Comparison of ENCODE assay signal across 12 mouse cellular contexts in genomic region chr3:88593893-88594580, GRCm38 (mm10). TPM values are rescaled to one million over a fixed set of nuclear protein-coding genes. Genes with fewer than 3 reads are reported as not detected.
A peak's percentile ranks its signal among the peaks of the same experiment; 100 is the strongest.
DNase-seq lines count a peak whose midpoint lies in the region; ATAC-seq and TF ChIP-seq lines count a peak whose summit lies in the region.
"Had no signal": no experiment of that assay in that cellular context is flagged by ENCODE, and none has a peak within 500 bp of the region (broad histone marks: within the 10 kb centered on the region; RNA-seq: fewer than 3 reads in every experiment).

No protein-coding gene starts in this region.

- no peak overlapping the region for H3K4me3 ChIP-seq in kidney, embryonic 15.5 days (replicated peaks)
- peak overlapping the region; percentile 15 for H3K4me3 ChIP-seq in intestine, embryonic 16.5 days (ENCODE audit: low read length)
- H3K4me3 ChIP-seq in lung, adult 2 months (replicated peaks; ENCODE audit: extremely low read depth, low read depth, low read length) = peak overlapping the region; percentile 46
- H3K4me3 ChIP-seq in stomach, postnatal 0 days (ENCODE audit: low read depth, low read length) = no peak overlapping the region
- H3K4me3 ChIP-seq in layer of hippocampus, adult 2 months = no peak overlapping the region
- no peak overlapping the region for H3K4me3 ChIP-seq in hindbrain, embryonic 12.5 days
- H3K4me3 ChIP-seq: midbrain, embryonic 12.5 days had no signal

- 54% methylated on average over 10 of the region's 10 CpGs for WGBS in kidney, embryonic 15.5 days
- WGBS in intestine, embryonic 16.5 days = 37% methylated on average over 10 of the region's 10 CpGs
- 34% methylated on average over 10 of the region's 10 CpGs for WGBS in lung, adult 2 months
- 21% methylated on average over 10 of the region's 10 CpGs for WGBS in stomach, postnatal 0 days
- 67% methylated on average over 10 of the region's 10 CpGs for WGBS in hindbrain, embryonic 12.5 days

- peak; percentile 47 for DNase-seq in kidney, adult 11 months
- DNase-seq in lung, adult 2 months = peak; percentile 71
- DNase-seq in stomach, postnatal 0 days (ENCODE audit: low spot score) = no peak
- DNase-seq in layer of hippocampus, adult 2 months (ENCODE audit: low spot score in 2 of 2) = no peak
- no peak for DNase-seq in cerebellum, postnatal 25 days

- ATAC-seq in kidney, embryonic 15.5 days (replicated peaks; ENCODE audit: low FRiP score) = no peak
- ATAC-seq in intestine, embryonic 16.5 days = peak; percentile 82
- peak; percentile 29; the same call in 1 of the 2 replicates for ATAC-seq in stomach, postnatal 0 days (ENCODE audit: low FRiP score, low TSS enrichment)
- no peak for ATAC-seq in hindbrain, embryonic 12.5 days (ENCODE audit: low FRiP score)
- ATAC-seq: hindbrain, embryonic 16.5 days had no signal

- no peaks in the 10 kb centered on the region for H3K36me3 ChIP-seq in kidney, embryonic 15.5 days
- no peaks in the 10 kb centered on the region for H3K36me3 ChIP-seq in intestine, embryonic 16.5 days (ENCODE audit: control insufficient read depth, insufficient read depth, low read length)
- no peaks in the 10 kb centered on the region for H3K36me3 ChIP-seq in stomach, postnatal 0 days (ENCODE audit: control insufficient read depth, insufficient read depth, low read length)
- H3K36me3 ChIP-seq in hindbrain, embryonic 12.5 days = no peaks in the 10 kb centered on the region
- H3K36me3 ChIP-seq: midbrain, embryonic 12.5 days had no signal

- no peak overlapping the region for H3K4me2 ChIP-seq in kidney, embryonic 15.5 days
- peak overlapping the region; percentile 17; the same call in 1 of the 2 replicates for H3K4me2 ChIP-seq in intestine, embryonic 16.5 days (ENCODE audit: low read depth, low read length)
- H3K4me2 ChIP-seq in stomach, postnatal 0 days (replicated peaks; ENCODE audit: low read depth) = no peak overlapping the region
- no peak overlapping the region for H3K4me2 ChIP-seq in hindbrain, embryonic 12.5 days (replicated peaks)
- H3K4me2 ChIP-seq: midbrain, embryonic 12.5 days had no signal

- H3K9ac ChIP-seq in kidney, embryonic 15.5 days = no peak overlapping the region
- H3K9ac ChIP-seq in intestine, embryonic 16.5 days (ENCODE audit: low read depth, low read length) = 0 out of 2 replicates have a peak overlapping the region, but pooled peaks have one; percentile 37
- H3K9ac ChIP-seq in stomach, postnatal 0 days (ENCODE audit: low read length) = no peak overlapping the region
- no peak overlapping the region for H3K9ac ChIP-seq in hindbrain, embryonic 12.5 days
- H3K9ac ChIP-seq: midbrain, embryonic 12.5 days had no signal

- no peak for TF ChIP-seq EP300 in stomach, postnatal 0 days (optimal IDR thresholded peaks at IDR 0.05)

- no peak overlapping the region for H3K27ac ChIP-seq in kidney, embryonic 15.5 days
- peak overlapping the region; percentile 56 for H3K27ac ChIP-seq in intestine, embryonic 16.5 days (ENCODE audit: low read length)
- no peak overlapping the region for H3K27ac ChIP-seq in stomach, postnatal 0 days (replicated peaks)
- H3K27ac ChIP-seq in layer of hippocampus, adult 2 months = no peak overlapping the region
- H3K27ac ChIP-seq in hindbrain, embryonic 12.5 days = no peak overlapping the region
- H3K27ac ChIP-seq: midbrain, embryonic 12.5 days had no signal

- peaks cover 37% of the 10 kb centered on the region for H3K4me1 ChIP-seq in kidney, embryonic 15.5 days
- peaks cover 21% of the 10 kb centered on the region for H3K4me1 ChIP-seq in intestine, embryonic 16.5 days (ENCODE audit: control insufficient read depth, insufficient read depth, low read length)
- H3K4me1 ChIP-seq in lung, adult 2 months (ENCODE audit: control insufficient read depth, insufficient read depth, low read length) = peaks cover 12% of the 10 kb centered on the region
- peaks cover 7% of the 10 kb centered on the region; the same call in 1 of the 2 replicates for H3K4me1 ChIP-seq in stomach, postnatal 0 days (replicated peaks; ENCODE audit: control insufficient read depth, insufficient read depth)
- peaks cover 7% of the 10 kb centered on the region; the same call in 1 of the 2 replicates for H3K4me1 ChIP-seq in hindbrain, embryonic 12.5 days

- no peak for TF ChIP-seq POLR2A in lung, adult 2 months (IDR thresholded peaks at IDR 0.05; ENCODE audit: borderline replicate concordance, extremely low read depth, low read depth, low read length)

- TF ChIP-seq CTCF in lung, adult 2 months (IDR thresholded peaks at IDR 0.05; ENCODE audit: insufficient read depth, low read length) = no peak
- TF ChIP-seq CTCF in stomach, postnatal 0 days (IDR thresholded peaks at IDR 0.05; ENCODE audit: low read depth) = no peak
- no peak for TF ChIP-seq CTCF in layer of hippocampus, adult 2 months (conservative IDR thresholded peaks at IDR 0.05)

- H3K27me3 ChIP-seq in kidney, embryonic 15.5 days = no peaks in the 10 kb centered on the region
- no peaks in the 10 kb centered on the region for H3K27me3 ChIP-seq in intestine, embryonic 16.5 days (replicated peaks; ENCODE audit: control insufficient read depth, insufficient read depth, low read length)
- no peaks in the 10 kb centered on the region for H3K27me3 ChIP-seq in stomach, postnatal 0 days (ENCODE audit: control insufficient read depth, insufficient read depth, low read length)
- H3K27me3 ChIP-seq in hindbrain, embryonic 12.5 days = no peaks in the 10 kb centered on the region
- H3K27me3 ChIP-seq: midbrain, embryonic 12.5 days had no signal

- no peaks in the 10 kb centered on the region for H3K9me3 ChIP-seq in kidney, embryonic 15.5 days (replicated peaks)
- H3K9me3 ChIP-seq in intestine, embryonic 16.5 days (ENCODE audit: control insufficient read depth, low read length) = no peaks in the 10 kb centered on the region
- no peaks in the 10 kb centered on the region for H3K9me3 ChIP-seq in stomach, postnatal 0 days (ENCODE audit: control insufficient read depth, low read length)
- no peaks in the 10 kb centered on the region for H3K9me3 ChIP-seq in hindbrain, embryonic 12.5 days (replicated peaks)
- H3K9me3 ChIP-seq: midbrain, embryonic 12.5 days had no signal

RNA-seq across cellular contexts. Expression of gene Arhgef2, which starts 11.7 kb away (rescaled TPM):
- 99.8 and 104 TPM in 2 replicates for polyA plus RNA-seq in kidney, embryonic 15.5 days (2015; fragmentation: Nextera tagmentation; extraction: Ambion mirVana)
- 41.5 and 43.7 TPM in 2 replicates for polyA plus RNA-seq in intestine, embryonic 16.5 days (2015; fragmentation: Nextera tagmentation; extraction: Ambion mirVana)
- 186 and 233 TPM in 2 replicates for polyA plus RNA-seq in lung, adult 2 months (2012; rRNA removed)
- 29.0 and 33.0 TPM in 2 replicates for polyA plus RNA-seq in stomach, postnatal 0 days (2015; fragmentation: Nextera tagmentation; extraction: Ambion mirVana)
- total RNA-seq in layer of hippocampus, adult 2 months (2021) = 100 to 1,000 TPM; 268 to 283 TPM
- 171 and 179 TPM in 2 replicates for polyA plus RNA-seq in hindbrain, embryonic 12.5 days (2016; fragmentation: Nextera tagmentation; extraction: Ambion mirVana)

RNA-seq across cellular contexts. Expression of gene Ssr2, which starts 18.4 kb away (rescaled TPM):
- polyA plus RNA-seq in kidney, embryonic 15.5 days (2015; fragmentation: Nextera tagmentation; extraction: Ambion mirVana) = 300 and 318 TPM in 2 replicates
- polyA plus RNA-seq in intestine, embryonic 16.5 days (2015; fragmentation: Nextera tagmentation; extraction: Ambion mirVana) = 371 and 377 TPM in 2 replicates
- 139 and 188 TPM in 2 replicates for polyA plus RNA-seq in lung, adult 2 months (2012; rRNA removed)
- 257 and 271 TPM in 2 replicates for polyA plus RNA-seq in stomach, postnatal 0 days (2015; fragmentation: Nextera tagmentation; extraction: Ambion mirVana)
- total RNA-seq in layer of hippocampus, adult 2 months (2021) = 10 to 100 TPM; 86.8 to 91.6 TPM
- 152 and 155 TPM in 2 replicates for polyA plus RNA-seq in hindbrain, embryonic 12.5 days (2016; fragmentation: Nextera tagmentation; extraction: Ambion mirVana)

RNA-seq across cellular contexts. Expression of gene Ubqln4, which starts 40.5 kb away (rescaled TPM):
- polyA plus RNA-seq in kidney, embryonic 15.5 days (2015; fragmentation: Nextera tagmentation; extraction: Ambion mirVana) = 54.0 and 57.9 TPM in 2 replicates
- 37.2 and 38.9 TPM in 2 replicates for polyA plus RNA-seq in intestine, embryonic 16.5 days (2015; fragmentation: Nextera tagmentation; extraction: Ambion mirVana)
- polyA plus RNA-seq in lung, adult 2 months (2012; rRNA removed) = 47.0 and 52.6 TPM in 2 replicates
- 19.5 and 21.8 TPM in 2 replicates for polyA plus RNA-seq in stomach, postnatal 0 days (2015; fragmentation: Nextera tagmentation; extraction: Ambion mirVana)
- total RNA-seq in layer of hippocampus, adult 2 months (2021) = 100 to 1,000 TPM; 110 to 116 TPM
- 59.4 and 60.7 TPM in 2 replicates for polyA plus RNA-seq in hindbrain, embryonic 12.5 days (2016; fragmentation: Nextera tagmentation; extraction: Ambion mirVana)

RNA-seq across cellular contexts. Expression of gene Lamtor2, which starts 41.2 kb away (rescaled TPM):
- polyA plus RNA-seq in kidney, embryonic 15.5 days (2015; fragmentation: Nextera tagmentation; extraction: Ambion mirVana) = 167 and 173 TPM in 2 replicates
- polyA plus RNA-seq in intestine, embryonic 16.5 days (2015; fragmentation: Nextera tagmentation; extraction: Ambion mirVana) = 244 and 256 TPM in 2 replicates
- polyA plus RNA-seq in lung, adult 2 months (2012; rRNA removed) = 116 and 135 TPM in 2 replicates
- 154 and 157 TPM in 2 replicates for polyA plus RNA-seq in stomach, postnatal 0 days (2015; fragmentation: Nextera tagmentation; extraction: Ambion mirVana)
- 100 to 1,000 TPM in 1 of 2 experiments, 10 to 100 TPM in 1; 96.0 to 106 TPM for total RNA-seq in layer of hippocampus, adult 2 months (2021)
- 124 and 140 TPM in 2 replicates for polyA plus RNA-seq in hindbrain, embryonic 12.5 days (2016; fragmentation: Nextera tagmentation; extraction: Ambion mirVana)

RNA-seq across cellular contexts. Expression of gene Rab25, which starts 45.9 kb away (rescaled TPM):
- polyA plus RNA-seq in kidney, embryonic 15.5 days (2015; fragmentation: Nextera tagmentation; extraction: Ambion mirVana) = 15.1 and 17.4 TPM in 2 replicates
- polyA plus RNA-seq in intestine, embryonic 16.5 days (2015; fragmentation: Nextera tagmentation; extraction: Ambion mirVana) = 102 and 109 TPM in 2 replicates
- polyA plus RNA-seq in lung, adult 2 months (2012; rRNA removed) = 53.0 and 105 TPM in 2 replicates
- polyA plus RNA-seq in stomach, postnatal 0 days (2015; fragmentation: Nextera tagmentation; extraction: Ambion mirVana) = 252 and 271 TPM in 2 replicates
- not detected for total RNA-seq in layer of hippocampus, adult 2 months (2021)
- polyA plus RNA-seq in hindbrain, embryonic 12.5 days (2016; fragmentation: Nextera tagmentation; extraction: Ambion mirVana) = 1.5 and 2.4 TPM in 2 replicates
- total RNA-seq: left cerebral cortex, postnatal 14 days had no signal
- polyA plus RNA-seq: CD4-positive, CD25-positive, alpha-beta regulatory T cell, adult 4 months; hindbrain, embryonic 16.5 days had no signal

Comparison
In these comparisons a context has a peak if more than half of its experiments do, and no peak if none do; other contexts are left out.
1. DNase-seq: peak in kidney, adult 11 months (single experiment) and lung, adult 2 months (single experiment); none in stomach, postnatal 0 days (single experiment), layer of hippocampus, adult 2 months (0 of 2) and cerebellum, postnatal 25 days (0 of 2).
2. ATAC-seq: peak in intestine, embryonic 16.5 days (single experiment) and stomach, postnatal 0 days (single experiment); none in kidney, embryonic 15.5 days (single experiment) and hindbrain, embryonic 12.5 days (single experiment).
3. H3K4me3 ChIP-seq: peak in intestine, embryonic 16.5 days (single experiment) and lung, adult 2 months (single experiment); none in kidney, embryonic 15.5 days (single experiment), stomach, postnatal 0 days (single experiment), layer of hippocampus, adult 2 months (single experiment) and hindbrain, embryonic 12.5 days (single experiment).